9 mouse cellular contexts compared by ENCODE assay signal in the genomic region with DNA sequence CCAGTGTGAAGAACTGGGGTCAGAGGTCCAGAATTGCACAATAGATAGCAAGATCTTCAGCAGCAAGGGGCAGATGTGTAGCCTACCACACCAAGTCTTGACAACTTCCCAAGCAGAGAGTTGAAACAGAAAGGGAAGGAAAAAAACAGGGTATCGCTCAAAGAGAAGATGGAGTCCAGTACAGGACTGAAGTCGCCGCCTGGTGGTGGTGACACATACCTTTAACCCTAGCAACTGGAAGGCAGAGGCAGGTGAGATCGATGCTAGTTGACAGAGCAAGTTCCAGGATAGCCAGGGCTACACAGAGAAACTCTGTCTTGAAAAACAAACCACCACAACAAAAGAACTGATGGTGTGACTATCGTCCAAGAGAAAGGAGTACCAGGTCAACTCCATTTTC. TPM values are rescaled to one million over a fixed set of nuclear protein-coding genes. Genes with fewer than 3 reads are reported as not detected.
A peak's percentile ranks its signal among the peaks of the same experiment; 100 is the strongest.
DNase-seq lines count a peak whose midpoint lies in the region; ATAC-seq and TF ChIP-seq lines count a peak whose summit lies in the region.
"Had no signal": no experiment of that assay in that cellular context is flagged by ENCODE, and none has a peak within 500 bp of the region (broad histone marks: within the 10 kb centered on the region; RNA-seq: fewer than 3 reads in every experiment).

No protein-coding gene starts in this region.

- no peaks in the 10 kb centered on the region for H3K4me1 ChIP-seq in intestine, postnatal 0 days (replicated peaks; ENCODE audit: control insufficient read depth, insufficient read depth, low read length)
- no peaks in the 10 kb centered on the region for H3K4me1 ChIP-seq in intestine, embryonic 15.5 days (replicated peaks)
- H3K4me1 ChIP-seq in midbrain, postnatal 0 days (ENCODE audit: insufficient read depth, low read length): no peaks in the 10 kb centered on the region
- H3K4me1 ChIP-seq in midbrain, embryonic 16.5 days (ENCODE audit: control insufficient read depth, insufficient read depth, low read length): no peaks in the 10 kb centered on the region
- no peaks in the 10 kb centered on the region for H3K4me1 ChIP-seq in small intestine, adult 2 months (ENCODE audit: control insufficient read depth, insufficient read depth, insufficient read length, low read length)

- H3K9ac ChIP-seq in intestine, postnatal 0 days (ENCODE audit: low read depth, low read length): no peak overlapping the region
- no peak overlapping the region for H3K9ac ChIP-seq in intestine, embryonic 15.5 days
- no peak overlapping the region for H3K9ac ChIP-seq in midbrain, postnatal 0 days (replicated peaks; ENCODE audit: low read length, poor library complexity, severe bottlenecking)
- H3K9ac ChIP-seq in midbrain, embryonic 16.5 days (ENCODE audit: low read depth, low read length): no peak overlapping the region

- H3K9me3 ChIP-seq in intestine, postnatal 0 days (ENCODE audit: control insufficient read depth): no peaks in the 10 kb centered on the region
- H3K9me3 ChIP-seq in intestine, embryonic 15.5 days: no peaks in the 10 kb centered on the region
- H3K9me3 ChIP-seq in midbrain, postnatal 0 days (ENCODE audit: low read length): no peaks in the 10 kb centered on the region
- no peaks in the 10 kb centered on the region for H3K9me3 ChIP-seq in midbrain, embryonic 16.5 days (replicated peaks; ENCODE audit: control insufficient read depth, low read length, poor library complexity, severe bottlenecking)

- TF ChIP-seq POLR2A in small intestine, adult 2 months (IDR thresholded peaks at IDR 0.05; ENCODE audit: low read depth, low read length): no peak

- ATAC-seq in intestine, postnatal 0 days: 0 out of 2 replicates have a peak, but pooled peaks have one; percentile 28
- ATAC-seq in intestine, embryonic 15.5 days: no peak
- no peak for ATAC-seq in midbrain, postnatal 0 days (ENCODE audit: low FRiP score)
- no peak for ATAC-seq in midbrain, embryonic 16.5 days

- H3K36me3 ChIP-seq in intestine, postnatal 0 days (ENCODE audit: control insufficient read depth, insufficient read depth): no peaks in the 10 kb centered on the region
- no peaks in the 10 kb centered on the region for H3K36me3 ChIP-seq in intestine, embryonic 15.5 days
- no peaks in the 10 kb centered on the region for H3K36me3 ChIP-seq in midbrain, postnatal 0 days (ENCODE audit: insufficient read depth, low read length)
- H3K36me3 ChIP-seq in midbrain, embryonic 16.5 days (ENCODE audit: control insufficient read depth, insufficient read depth, low read length): no peaks in the 10 kb centered on the region
- no peaks in the 10 kb centered on the region for H3K36me3 ChIP-seq in small intestine, adult 2 months (ENCODE audit: control insufficient read depth, insufficient read depth, low read length)

- DNase-seq in midbrain, postnatal 0 days (ENCODE audit: low spot score): no peak
- DNase-seq in R1 (ENCODE audit: low read depth, low spot score): peak; percentile 68
- no peak for DNase-seq in testis, postnatal 10 days (ENCODE audit: low spot score)
- DNase-seq in spleen, postnatal 36 days (ENCODE audit: low spot score in 2 of 2): no peak
- DNase-seq: right cerebral cortex, adult 18-20 months had no signal

- TF ChIP-seq CTCF in intestine, postnatal 0 days (IDR thresholded peaks at IDR 0.05; ENCODE audit: low read depth): peak; percentile 77
- peak; percentile 36 for TF ChIP-seq CTCF in midbrain, postnatal 0 days (IDR thresholded peaks at IDR 0.05)
- peak; percentile 47; the same call in 1 of the 2 replicates for TF ChIP-seq CTCF in small intestine, adult 2 months (IDR thresholded peaks at IDR 0.05; ENCODE audit: extremely low read depth, insufficient read length, insufficient replicate concordance, low read depth, low read length)

- no peak overlapping the region for H3K4me2 ChIP-seq in intestine, postnatal 0 days (replicated peaks; ENCODE audit: low read depth)
- no peak overlapping the region for H3K4me2 ChIP-seq in intestine, embryonic 15.5 days (replicated peaks)
- H3K4me2 ChIP-seq in midbrain, postnatal 0 days (ENCODE audit: low read depth, low read length, poor library complexity, severe bottlenecking): no peak overlapping the region
- H3K4me2 ChIP-seq in midbrain, embryonic 16.5 days (ENCODE audit: low read length): no peak overlapping the region

- WGBS in intestine, postnatal 0 days: 45% methylated on average over 5 of the region's 5 CpGs
- 61% methylated on average over 5 of the region's 5 CpGs for WGBS in intestine, embryonic 15.5 days
- WGBS in midbrain, postnatal 0 days: 66% methylated on average over 5 of the region's 5 CpGs
- WGBS in midbrain, embryonic 16.5 days: 58% methylated on average over 5 of the region's 5 CpGs
- 31% methylated on average over 5 of the region's 5 CpGs for WGBS in small intestine, adult 2 months

- no peak overlapping the region for H3K27ac ChIP-seq in intestine, postnatal 0 days (ENCODE audit: low read depth, low read length)
- no peak overlapping the region for H3K27ac ChIP-seq in intestine, embryonic 15.5 days
- H3K27ac ChIP-seq in midbrain, postnatal 0 days (ENCODE audit: low read depth, low read length): no peak overlapping the region
- no peak overlapping the region for H3K27ac ChIP-seq in midbrain, embryonic 16.5 days (ENCODE audit: low read length)
- no peak overlapping the region for H3K27ac ChIP-seq in small intestine, adult 2 months (ENCODE audit: insufficient read depth, low read depth, low read length)

- H3K4me3 ChIP-seq in intestine, postnatal 0 days (ENCODE audit: low read depth, low read length): no peak overlapping the region
- H3K4me3 ChIP-seq in intestine, embryonic 15.5 days (replicated peaks): no peak overlapping the region
- H3K4me3 ChIP-seq in midbrain, postnatal 0 days (ENCODE audit: low read depth, low read length): no peak overlapping the region
- H3K4me3 ChIP-seq in midbrain, embryonic 16.5 days (ENCODE audit: low read depth, low read length): no peak overlapping the region
- no peak overlapping the region for H3K4me3 ChIP-seq in small intestine, adult 2 months (ENCODE audit: low read depth, low read length)

- no peaks in the 10 kb centered on the region for H3K27me3 ChIP-seq in intestine, postnatal 0 days (replicated peaks; ENCODE audit: control insufficient read depth, insufficient read depth, low read length)
- no peaks in the 10 kb centered on the region for H3K27me3 ChIP-seq in intestine, embryonic 15.5 days (replicated peaks)
- H3K27me3 ChIP-seq in midbrain, postnatal 0 days (ENCODE audit: insufficient read depth, low read length): no peaks in the 10 kb centered on the region
- H3K27me3 ChIP-seq in midbrain, embryonic 16.5 days (ENCODE audit: control insufficient read depth, insufficient read depth, low read depth, low read length): no peaks in the 10 kb centered on the region
- no peaks in the 10 kb centered on the region for H3K27me3 ChIP-seq in small intestine, adult 2 months (ENCODE audit: control insufficient read depth, insufficient read depth, low read length)

RNA-seq across cellular contexts. Expression of a gene that starts 8.6 kb away (rescaled TPM):
- polyA plus RNA-seq in intestine, postnatal 0 days (2015; fragmentation: Nextera tagmentation; extraction: Ambion mirVana): 54.7 and 57.3 TPM in 2 replicates
- polyA plus RNA-seq in intestine, embryonic 15.5 days (2015; fragmentation: Nextera tagmentation; extraction: Ambion mirVana): 77.0 and 77.4 TPM in 2 replicates
- 29.6 and 61.6 TPM in 2 replicates for total RNA-seq in midbrain, postnatal 0 days (2014; rRNA removed)
- 71.6 and 73.4 TPM in 2 replicates for polyA plus RNA-seq in midbrain, postnatal 0 days (2015; fragmentation: Nextera tagmentation; extraction: Ambion mirVana)
- 64.3 and 68.7 TPM in 2 replicates for polyA plus RNA-seq in midbrain, embryonic 16.5 days (2015; fragmentation: Nextera tagmentation; extraction: Ambion mirVana)
- 5.1 and 5.3 TPM in 2 replicates for polyA plus RNA-seq in small intestine, adult 2 months (2012; rRNA removed)

RNA-seq across cellular contexts. Expression of a gene that starts 25.5 kb away (rescaled TPM):
- 13.2 and 14.8 TPM in 2 replicates for polyA plus RNA-seq in intestine, postnatal 0 days (2015; fragmentation: Nextera tagmentation; extraction: Ambion mirVana)
- polyA plus RNA-seq in intestine, embryonic 15.5 days (2015; fragmentation: Nextera tagmentation; extraction: Ambion mirVana): 11.9 and 12.6 TPM in 2 replicates
- 37.0 and 49.6 TPM in 2 replicates for total RNA-seq in midbrain, postnatal 0 days (2014; rRNA removed)
- 20.8 and 21.9 TPM in 2 replicates for polyA plus RNA-seq in midbrain, postnatal 0 days (2015; fragmentation: Nextera tagmentation; extraction: Ambion mirVana)
- 16.6 and 23.4 TPM in 2 replicates for polyA plus RNA-seq in midbrain, embryonic 16.5 days (2015; fragmentation: Nextera tagmentation; extraction: Ambion mirVana)
- 98.7 and 112 TPM in 2 replicates for polyA plus RNA-seq in small intestine, adult 2 months (2012; rRNA removed)

RNA-seq across cellular contexts. Expression of a gene that starts 28.7 kb away (rescaled TPM):
- polyA plus RNA-seq in intestine, postnatal 0 days (2015; fragmentation: Nextera tagmentation; extraction: Ambion mirVana): 87.8 and 91.9 TPM in 2 replicates
- polyA plus RNA-seq in intestine, embryonic 15.5 days (2015; fragmentation: Nextera tagmentation; extraction: Ambion mirVana): 189 and 204 TPM in 2 replicates
- total RNA-seq in midbrain, postnatal 0 days (2014; rRNA removed): 609 and 613 TPM in 2 replicates
- 326 TPM in 2 replicates for polyA plus RNA-seq in midbrain, postnatal 0 days (2015; fragmentation: Nextera tagmentation; extraction: Ambion mirVana)
- polyA plus RNA-seq in midbrain, embryonic 16.5 days (2015; fragmentation: Nextera tagmentation; extraction: Ambion mirVana): 660 and 780 TPM in 2 replicates
- 94.9 and 147 TPM in 2 replicates for polyA plus RNA-seq in small intestine, adult 2 months (2012; rRNA removed)
